Mouse (Mus musculus) heart, postnatal 0 days (tissue): ENCODE measurements at regions not wholly inside any gene's neighbourhood (a gene's known extent, or its start where the extent isn't known, plus 50 kb on each side); places are given as distances from the start of the nearest gene placed in this dataset.

Experiments used
- CTCF ChIP-seq: IDR thresholded peaks from 2 replicates; pipeline ENCODE4 v1.5.1; 2016; ENCODE audit warnings: antibody characterized with exemption, control low read depth, low read depth
- EP300 ChIP-seq: IDR thresholded peaks from 2 replicates; pipeline ENCODE4 v1.6.1; 2016; ENCODE audit warnings: antibody characterized with exemption, low read depth

DNA sequence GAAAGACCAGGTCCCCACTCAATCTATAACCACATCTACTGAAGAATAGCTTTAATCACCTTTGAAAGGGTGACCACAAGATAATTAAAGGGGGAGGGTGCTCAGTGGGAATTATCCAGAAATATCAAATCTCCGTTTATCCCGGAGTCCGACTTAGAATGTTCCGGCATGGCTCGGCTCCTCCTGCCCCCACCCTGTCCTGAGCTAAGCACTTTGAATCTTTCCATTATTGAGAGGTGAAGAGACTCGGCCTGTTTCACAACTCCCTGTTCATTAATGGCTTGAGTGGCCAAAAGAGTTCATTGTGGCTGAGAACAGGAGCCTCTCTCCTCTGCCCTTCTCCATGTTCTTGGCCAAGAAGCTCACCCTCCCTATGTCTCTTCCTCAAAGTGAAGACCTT is 181.0 kb downstream of the 3110018I06Rik start:
- TF ChIP-seq CTCF = no peak
- TF ChIP-seq EP300 = no peak
